Mouse (Mus musculus): ENCODE data around the gene Cacna1b. TPM values are rescaled to one million over a fixed set of nuclear protein-coding genes. Genes with fewer than 3 reads are reported as not detected.

The Cacna1b gene
- 10 to 100 TPM; 67.6 to 77.5 (median 76.0) TPM for total RNA-seq (2022)

DNA sequence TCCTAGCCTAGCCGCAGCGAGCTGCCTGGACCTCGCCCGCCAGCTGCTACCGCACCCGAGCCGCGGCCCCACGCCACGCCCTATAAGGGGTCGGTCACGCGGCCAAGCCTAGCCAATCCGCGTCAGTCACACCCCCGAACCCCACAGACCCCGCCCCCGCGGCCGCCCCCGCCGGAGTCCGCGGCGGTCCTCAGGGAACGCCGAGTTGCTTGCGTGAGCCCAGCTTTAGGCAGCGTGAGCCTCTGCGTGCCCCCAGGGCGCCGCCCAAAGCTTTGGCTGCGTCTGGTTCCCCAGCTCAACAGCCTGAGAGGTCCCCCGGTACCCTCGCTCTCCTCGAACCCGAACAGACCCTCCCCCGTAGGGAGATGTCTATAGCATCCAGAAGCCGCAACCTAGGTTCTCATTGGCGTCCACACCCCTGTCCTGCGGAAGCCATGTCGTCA lies at the start of gene Cacna1b:
Cacna1b (minus strand) TSS at position 38 of the 443 bp plus-strand sequence.
- peak; percentile 86 to 88 for DNase-seq (ENCODE audit: low spot score in 2 of 2)

DNA sequence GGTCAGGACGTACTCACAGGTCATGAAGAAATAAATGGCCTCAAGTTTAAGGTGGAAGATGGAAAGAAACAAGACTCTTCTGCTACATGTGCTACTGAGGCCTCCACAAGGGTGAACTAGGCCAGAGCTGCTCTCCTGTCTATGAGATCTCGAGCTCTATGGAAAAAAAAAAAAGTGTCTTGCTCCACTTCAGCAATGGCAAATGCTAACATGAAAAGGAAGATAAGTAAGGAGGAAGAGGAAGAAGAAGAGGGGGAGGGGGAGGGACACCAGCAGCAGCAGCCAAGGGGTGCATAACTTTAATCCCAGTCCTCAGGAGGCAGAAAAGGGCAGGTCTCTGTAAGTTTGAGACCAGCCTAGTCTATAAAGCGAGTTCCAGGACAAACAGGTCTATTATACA lies 46.8 kb upstream of the Cacna1b start:
- DNase-seq (ENCODE audit: low spot score in 2 of 2), result no peak

DNA sequence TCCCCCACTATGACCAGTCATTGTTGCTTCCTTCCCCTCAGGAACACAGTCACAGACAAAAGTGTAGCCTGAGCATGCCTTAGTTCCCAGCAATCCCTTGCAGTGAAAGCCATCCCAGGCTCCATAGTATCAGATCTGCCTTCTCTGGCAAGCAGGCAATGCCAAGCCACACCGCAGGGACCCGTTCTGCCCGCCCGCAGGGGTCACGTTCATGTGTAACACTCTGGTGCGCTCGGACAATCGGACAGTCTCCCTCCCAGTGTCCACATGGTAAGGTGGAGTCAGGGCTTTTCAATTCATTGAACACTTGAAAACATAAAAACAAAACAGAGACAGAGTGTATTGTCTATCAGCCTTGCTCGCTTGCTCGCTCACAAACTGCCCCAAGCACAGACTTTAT lies 44.7 kb upstream of the Cacna1b start:
- DNase-seq (ENCODE audit: low spot score in 2 of 2), result no peak

DNA sequence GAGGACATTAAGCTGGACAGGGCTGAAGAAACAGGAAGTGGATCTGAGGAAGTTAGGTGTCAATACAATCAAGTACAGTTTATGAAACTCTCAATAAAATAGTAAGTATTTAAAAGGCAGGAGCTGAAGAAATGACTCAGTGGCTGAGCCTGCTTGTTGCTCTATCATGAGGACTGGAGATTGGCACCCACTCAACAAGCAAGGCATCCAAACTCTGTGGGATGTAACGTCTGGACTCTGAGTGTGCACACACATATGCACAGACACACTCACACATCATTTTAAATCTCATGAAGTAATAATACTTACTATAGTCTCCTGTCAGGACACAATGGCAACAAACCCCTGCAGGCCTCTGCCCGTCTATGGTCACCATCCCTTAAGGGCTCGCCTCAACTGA lies 44.1 kb upstream of the Cacna1b start:
- peak; percentile 53 to 67 for DNase-seq (ENCODE audit: low spot score in 2 of 2)

DNA sequence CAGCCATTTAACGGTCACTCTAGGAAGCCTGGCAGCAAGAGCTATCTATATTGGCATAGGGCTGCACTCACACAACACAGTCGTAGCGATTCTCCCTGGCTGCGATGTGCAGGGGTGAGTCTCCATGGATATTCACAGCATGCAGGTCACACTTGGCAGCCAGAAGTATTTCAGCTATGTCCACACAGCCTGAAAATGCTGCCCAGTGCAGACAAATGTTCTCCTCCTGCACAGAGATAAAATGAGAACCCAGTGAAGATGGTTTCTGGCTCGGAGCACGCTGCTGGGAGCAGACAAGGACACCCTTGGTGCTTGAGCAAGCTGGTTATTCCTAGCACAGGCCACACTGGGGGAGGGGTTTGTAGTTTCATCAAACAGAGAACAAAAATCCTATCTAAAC lies 43.2 kb upstream of the Cacna1b start:
- no peak for DNase-seq (ENCODE audit: low spot score in 2 of 2)

DNA sequence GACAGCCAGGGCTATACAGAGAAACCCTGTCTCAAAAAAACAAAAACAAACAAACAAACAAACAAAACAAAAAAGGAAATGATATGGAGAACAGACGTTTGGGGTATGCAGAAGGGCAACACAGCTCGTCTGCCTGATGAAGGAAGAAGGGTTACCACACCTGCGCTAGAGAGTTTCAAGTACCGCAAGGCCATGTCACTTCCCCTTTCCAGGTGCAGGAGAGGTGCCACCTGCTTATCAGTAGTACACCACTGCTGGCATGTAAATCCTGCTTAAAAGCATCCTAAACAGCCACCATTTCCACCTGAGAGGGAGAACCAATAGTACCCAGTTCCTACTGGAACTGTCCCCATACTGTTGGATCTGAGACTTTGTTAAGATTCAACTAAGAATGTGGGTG lies 42.7 kb upstream of the Cacna1b start:
- DNase-seq (ENCODE audit: low spot score in 2 of 2), result no peak

DNA sequence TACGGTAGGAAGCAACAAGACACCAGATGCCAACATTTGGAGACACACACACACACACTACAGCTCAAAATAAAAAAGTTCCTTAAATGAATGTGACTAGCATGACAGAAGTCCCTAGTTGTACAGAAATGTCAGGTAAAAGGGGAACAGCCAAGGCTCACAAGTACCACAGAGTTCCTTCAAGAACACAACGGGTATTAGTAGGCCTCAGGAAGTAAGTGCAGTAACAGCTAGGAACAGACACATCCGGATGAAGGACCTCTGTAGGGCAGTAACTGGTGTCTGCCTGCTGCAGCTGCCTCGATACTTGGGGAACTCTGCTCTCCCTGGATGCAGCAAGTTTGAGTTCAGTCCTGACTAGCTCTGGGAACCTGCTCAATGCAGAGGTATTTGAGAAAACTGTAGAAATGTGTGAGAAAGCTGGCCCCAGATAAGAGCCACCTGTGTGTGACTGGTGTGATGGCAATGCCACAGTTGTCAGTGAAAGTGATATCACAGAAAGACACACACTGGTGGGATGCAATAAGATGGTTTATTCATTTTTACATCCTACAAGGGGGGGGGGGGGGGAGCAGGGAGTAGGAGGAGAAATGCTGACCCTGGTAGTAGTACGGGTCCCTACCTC lies 34.0 kb upstream of the Cacna1b start:
- DNase-seq (ENCODE audit: low spot score in 2 of 2), result no peak

DNA sequence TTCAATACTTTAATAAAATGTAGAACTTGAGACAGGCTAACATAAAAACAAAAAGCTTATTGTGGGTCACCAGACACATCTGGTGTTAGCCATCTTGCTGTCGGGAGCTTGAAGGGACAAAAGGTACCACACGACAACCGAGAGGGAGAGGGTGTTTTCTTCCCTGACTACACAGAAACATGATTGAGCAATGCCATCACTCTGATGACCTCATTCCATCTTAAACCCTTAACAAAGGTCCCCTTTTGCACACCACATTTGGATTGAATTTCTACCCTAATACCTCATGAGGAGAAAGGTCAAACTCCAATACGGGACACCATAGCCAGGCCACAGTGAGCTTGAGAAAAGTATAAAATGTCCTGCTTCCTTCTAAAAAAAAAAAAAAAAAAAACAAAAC lies 24.3 kb upstream of the Cacna1b start:
- no peak for DNase-seq (ENCODE audit: low spot score in 2 of 2)

DNA sequence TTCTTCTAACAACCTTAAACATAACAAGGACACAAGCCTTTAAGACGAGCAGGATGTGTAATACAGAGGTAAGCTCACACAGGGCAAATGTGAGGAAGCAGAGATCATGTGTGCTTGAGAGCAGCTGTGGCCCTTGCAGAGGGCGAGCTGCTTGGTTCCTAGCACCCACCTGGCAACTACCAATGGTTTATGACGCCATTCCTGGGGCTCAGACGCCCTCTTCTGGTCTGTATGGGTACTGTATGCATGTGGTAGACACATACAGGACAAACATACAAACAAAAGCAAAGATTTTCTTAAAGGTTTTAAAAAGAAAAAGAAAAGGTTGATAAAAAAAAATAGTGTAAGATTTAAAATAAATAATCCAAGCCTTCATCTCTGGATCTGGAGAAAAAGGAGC lies 18.3 kb upstream of the Cacna1b start:
- no peak for DNase-seq (ENCODE audit: low spot score in 2 of 2)

DNA sequence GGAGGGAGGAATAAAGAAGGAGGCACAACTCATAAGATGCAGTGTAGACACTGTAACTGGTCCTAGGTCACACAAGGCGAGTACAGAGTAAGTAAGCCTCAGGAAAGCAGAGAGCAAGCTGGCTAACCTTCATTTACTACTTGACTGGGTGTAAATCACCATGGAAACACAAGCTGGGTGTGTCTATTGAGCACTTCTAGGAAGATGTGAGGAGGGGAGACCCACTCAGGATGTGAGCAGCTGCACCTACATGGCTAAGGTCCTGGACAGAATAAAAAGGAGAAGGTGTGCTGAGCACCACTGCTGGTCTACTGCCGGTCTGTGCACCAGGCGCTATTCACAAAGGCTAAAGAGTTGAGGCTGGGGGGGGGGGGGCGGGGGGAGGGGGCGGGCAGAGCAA lies 13.9 kb upstream of the Cacna1b start:
- DNase-seq (ENCODE audit: low spot score in 2 of 2), result no peak

DNA sequence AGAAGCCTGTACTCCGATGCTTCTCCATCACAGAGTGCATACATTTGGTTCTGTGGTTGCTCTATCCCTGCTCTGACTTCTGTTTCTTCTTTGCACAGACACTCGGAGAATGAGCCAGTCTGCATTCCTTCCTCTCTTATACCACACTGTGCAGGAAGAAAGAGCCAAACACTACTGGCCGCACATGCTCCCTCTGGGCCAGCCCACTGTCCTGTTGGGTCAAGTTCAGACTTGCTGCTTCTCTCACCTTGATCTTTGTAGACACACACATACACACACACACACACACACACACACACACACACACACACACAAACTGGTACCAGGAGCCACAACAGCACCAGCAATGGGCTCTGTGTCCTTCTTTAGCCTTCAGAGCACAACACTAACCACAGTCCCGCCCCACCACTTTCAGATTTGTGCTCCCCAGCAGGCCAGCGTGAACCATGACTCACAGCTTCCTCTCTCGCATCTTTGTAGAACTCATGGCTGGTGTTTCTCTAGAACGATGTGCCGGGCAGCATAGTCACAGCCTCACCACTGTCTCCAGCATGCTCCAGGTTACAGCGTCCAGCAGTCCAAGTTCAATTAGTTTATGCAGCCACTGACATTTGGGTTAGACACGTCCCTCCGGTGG lies 13.1 kb upstream of the Cacna1b start:
- no peak for DNase-seq (ENCODE audit: low spot score in 2 of 2)

DNA sequence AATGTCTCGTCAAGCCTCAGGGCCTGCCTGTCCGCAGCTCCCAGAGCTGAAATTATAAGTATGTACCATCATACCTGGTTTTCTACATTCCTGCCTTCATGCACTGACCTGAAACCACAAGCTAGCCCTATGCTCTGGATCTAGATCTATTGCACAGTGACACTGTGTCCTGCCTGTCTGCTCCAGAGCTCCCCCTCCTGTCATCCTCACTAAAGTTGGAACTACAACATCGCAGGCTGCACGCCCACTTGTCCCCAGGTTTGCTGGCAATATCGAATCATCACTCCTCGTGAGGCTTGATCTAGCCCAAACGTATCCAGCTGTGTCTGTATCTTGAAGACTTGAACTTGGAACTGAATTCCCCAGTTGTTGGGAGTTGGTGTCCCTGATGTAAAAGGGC lies 11.9 kb upstream of the Cacna1b start:
- peak in 1 of 2 experiments; percentile 34 for DNase-seq (ENCODE audit: low spot score in 2 of 2)

DNA sequence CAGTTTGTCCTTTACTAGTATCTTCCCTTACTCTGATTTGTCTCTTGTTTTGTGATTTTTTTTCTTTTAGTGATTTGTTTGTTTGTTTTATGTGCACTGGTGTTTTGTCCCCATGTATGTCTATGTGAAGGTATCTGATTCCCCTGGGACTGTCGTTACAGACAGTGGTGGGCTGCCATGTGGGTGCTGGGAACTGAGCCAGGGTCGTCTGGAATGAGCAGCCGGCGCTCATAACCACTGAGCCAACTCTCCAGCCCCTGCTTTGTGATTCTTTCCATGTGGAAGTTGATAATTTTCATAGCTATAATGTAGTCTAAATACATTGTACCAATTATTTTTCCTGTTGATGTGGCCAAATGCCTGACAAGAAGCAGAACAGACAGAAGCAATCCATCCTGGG lies 7.9 kb upstream of the Cacna1b start:
- no peak for DNase-seq (ENCODE audit: low spot score in 2 of 2)

DNA sequence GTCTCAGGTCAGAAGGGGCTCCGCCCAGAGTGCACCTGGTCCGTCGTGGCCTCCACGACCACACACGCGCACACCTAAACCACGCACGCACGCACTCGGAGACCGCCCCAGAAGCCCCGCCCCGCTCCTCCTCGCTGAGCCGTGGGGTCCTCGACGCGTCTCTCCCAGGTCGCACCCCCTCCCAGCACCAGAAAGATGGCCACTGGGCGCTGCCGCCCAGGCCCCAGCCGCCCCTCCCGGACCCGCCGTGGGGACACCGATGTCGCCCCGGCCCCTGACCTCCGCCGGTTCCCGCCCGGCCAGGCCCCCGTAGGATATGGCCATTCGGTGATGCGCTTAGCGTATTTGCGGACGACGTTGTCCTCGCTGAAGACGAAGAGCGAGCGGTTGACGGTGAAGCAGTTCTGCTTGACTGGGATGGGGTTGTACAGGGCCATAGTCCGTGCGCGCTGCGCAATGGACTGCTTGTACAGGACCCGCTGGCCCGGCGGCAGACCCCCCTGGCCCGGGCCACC lies 449 bp downstream of the Cacna1b start:
- DNase-seq (ENCODE audit: low spot score in 2 of 2), result peak; percentile 47 to 52

DNA sequence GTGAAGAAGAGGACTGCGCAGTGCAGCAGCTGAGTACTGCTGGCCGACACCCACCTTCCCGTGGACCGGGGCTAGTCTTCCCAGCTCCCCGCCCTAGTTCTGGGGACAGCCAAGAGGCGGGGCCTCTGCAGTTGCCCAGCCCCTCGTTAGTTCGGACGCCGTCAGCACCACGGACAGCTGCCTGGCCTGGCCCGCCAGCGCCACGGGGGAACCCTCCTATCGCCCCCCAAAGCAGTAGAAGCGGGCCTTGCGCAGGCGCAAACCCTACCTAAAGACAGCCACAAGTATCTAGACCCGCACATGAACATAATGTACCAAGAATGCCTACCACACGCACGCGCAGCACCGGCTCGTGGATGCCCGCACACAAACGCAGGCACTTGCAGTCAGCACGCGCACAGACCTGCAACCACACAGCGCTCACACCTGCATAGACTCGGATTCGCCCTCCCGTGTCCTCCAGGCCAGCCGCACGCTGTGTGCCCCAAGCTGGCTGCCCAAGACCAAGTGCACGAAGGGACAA lies 968 bp downstream of the Cacna1b start:
- DNase-seq (ENCODE audit: low spot score in 2 of 2), result peak; percentile 50 to 59

DNA sequence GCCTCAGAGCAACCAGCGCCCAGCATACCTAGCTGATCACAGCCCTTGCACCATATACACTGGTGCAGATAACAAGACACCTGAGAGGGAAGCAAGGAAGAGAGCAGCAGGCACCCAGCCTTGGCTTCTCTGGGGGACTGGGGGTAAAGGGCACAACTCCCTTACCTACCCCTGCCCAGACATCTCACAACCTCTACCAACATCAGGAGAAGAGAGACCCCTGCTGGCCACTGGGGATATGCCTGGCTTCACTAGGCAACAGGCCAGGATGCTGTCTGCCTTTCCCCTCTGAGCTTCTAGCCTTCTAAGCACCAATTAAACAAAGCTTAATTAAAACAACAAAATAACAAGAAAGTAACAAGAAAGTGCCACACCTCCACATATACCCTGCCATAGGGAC lies 7.7 kb downstream of the Cacna1b start:
- DNase-seq (ENCODE audit: low spot score in 2 of 2), result peak; percentile 34 to 65

DNA sequence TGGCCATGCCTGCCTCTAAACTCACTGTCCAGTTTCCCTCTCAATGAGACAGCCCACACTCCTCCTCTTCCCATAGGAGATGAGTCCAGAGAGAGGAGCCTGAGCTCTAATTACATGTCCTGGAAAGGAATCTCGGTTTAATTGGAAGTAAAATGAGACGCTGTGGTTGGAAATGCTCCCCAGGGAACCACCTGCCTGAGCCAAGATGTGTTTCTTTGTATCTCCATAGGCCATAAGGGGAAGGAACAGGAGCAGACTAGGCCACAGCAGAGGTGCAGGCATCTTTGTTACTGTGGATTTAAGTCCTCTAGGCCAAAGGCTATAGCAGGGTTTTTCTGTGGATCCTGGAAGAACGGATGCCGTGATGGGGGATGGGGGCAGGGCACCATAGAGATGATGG lies 10.4 kb downstream of the Cacna1b start:
- no peak for DNase-seq (ENCODE audit: low spot score in 2 of 2)

DNA sequence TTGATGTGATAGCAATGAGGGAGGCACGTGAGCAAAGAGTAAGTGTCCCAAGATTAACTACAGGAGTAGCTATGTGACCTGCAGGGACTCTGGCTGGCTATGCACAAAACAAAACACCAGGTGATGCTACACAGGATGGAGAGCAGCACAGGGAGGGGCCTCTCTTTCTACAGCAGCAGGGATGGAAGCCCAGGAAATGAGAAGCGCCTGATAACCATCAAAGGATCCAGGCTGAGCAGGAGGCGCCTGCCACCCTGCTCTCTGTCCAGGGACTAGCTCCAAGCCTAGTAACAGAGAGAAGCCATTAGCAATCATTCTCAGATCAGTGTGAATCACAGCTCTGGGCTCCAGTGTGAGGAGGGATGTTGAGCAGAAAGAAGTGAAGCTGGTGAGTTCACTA lies 12.9 kb downstream of the Cacna1b start:
- no peak for DNase-seq (ENCODE audit: low spot score in 2 of 2)

DNA sequence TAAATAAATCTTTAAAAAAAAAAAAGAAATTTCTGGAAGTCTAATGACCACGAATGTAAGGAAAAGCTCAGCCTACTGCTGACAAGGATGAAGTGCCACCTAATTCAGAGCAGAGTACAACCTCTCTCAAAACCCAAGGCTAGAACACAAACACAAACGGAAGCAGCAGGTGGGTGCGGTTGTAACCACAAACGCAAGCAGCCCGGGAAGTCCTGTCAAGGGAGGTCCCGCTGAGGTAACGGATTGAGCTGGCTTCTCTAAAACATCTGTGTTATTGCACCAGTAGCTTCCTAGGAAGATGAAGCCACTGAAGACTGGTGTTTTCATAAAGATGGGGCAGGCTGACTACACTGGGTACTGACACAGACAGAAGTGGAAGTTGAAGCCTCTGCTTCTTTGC lies 15.1 kb downstream of the Cacna1b start:
- DNase-seq (ENCODE audit: low spot score in 2 of 2), result no peak

DNA sequence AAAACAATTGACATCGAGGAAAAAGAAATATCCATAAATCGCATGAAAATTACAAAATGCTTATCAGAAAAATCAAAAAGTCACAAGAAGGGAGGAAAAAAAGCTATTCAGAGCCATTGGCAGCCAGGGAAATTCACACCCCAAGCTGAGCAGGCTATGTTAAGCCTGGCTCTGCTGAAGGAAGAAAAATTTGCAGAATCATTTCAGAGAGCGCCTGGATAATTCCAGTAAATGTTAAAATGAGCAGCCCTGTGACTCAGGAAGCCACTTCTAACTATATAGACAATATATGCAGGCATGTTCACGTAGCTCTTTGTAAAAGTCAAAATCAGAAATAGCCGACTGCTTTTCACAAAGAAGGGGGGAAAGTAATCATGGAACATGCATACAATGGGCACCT lies 23.3 kb downstream of the Cacna1b start:
- DNase-seq (ENCODE audit: low spot score in 2 of 2), result no peak

DNA sequence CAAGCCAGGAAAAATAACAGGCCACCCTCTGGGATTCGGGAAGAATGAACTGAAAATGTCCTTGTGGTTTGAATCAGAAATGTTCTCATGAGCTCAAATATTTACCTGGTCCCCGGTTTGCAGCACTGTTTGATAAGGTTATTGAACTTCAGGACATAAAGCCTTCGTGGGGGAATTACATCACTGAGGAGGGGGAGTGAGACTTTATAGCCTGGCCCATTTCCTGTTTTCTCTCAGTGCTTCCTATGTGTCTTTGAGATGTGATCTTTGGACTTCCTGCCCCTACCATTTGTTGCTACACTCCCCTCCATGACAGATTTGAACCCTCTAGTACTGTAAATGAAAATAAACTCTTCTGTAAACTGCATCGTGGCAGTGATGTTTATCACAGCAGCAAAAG lies 29.8 kb downstream of the Cacna1b start:
- no peak for DNase-seq (ENCODE audit: low spot score in 2 of 2)

DNA sequence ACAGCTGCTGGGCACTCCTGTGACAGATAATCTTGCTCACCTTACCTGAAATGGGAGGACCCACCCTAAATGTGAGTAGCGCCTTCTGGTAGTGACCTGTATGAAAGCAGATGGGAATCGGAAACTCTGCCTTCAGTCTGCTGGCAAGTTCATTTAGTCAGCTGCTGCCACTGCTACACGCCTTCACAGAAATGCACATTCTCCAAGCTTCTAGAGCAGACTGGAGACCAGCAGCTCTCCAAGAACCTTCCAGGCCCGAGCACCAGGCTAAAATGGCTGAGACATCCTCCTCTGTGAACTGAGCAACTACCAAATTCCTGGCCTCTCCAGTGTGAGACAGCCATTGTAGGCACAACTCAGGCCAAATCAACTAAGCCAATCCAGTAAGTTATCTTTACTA lies 37.1 kb downstream of the Cacna1b start:
- DNase-seq (ENCODE audit: low spot score in 2 of 2), result no peak
